Mouse (Mus musculus) CH12.LX (cell line): ENCODE results near the gene Il11ra1. TPM values are rescaled to one million over a fixed set of nuclear protein-coding genes. Genes with fewer than 3 reads are reported as not detected.

ENCODE experiments used
- DNase-seq: peaks from one replicate; pipeline ENCODE4 v3.0.0-alpha.2; 2013; ENCODE audit errors: extremely low read depth
- H3K27ac ChIP-seq: 2 replicates; pipeline ENCODE4 v1.5.1; 2012; ENCODE audit warnings: low read depth, mild to moderate bottlenecking, control low read depth, moderate library complexity; ENCODE audit not compliant: insufficient read depth
- H3K27me3 ChIP-seq: replicated peaks from 2 replicates; pipeline ENCODE3; 2012; ENCODE audit warnings: inconsistent platforms
- H3K36me3 ChIP-seq, 2 experiments: replicated peaks in 1 of 2; 2 replicates each; pipeline versions ENCODE3 to v1.6.1; 2012; ENCODE audit warnings: inconsistent platforms in 1 of 2, low read length in 1 of 2, mild to moderate bottlenecking in 1 of 2, mixed read lengths in 1 of 2, moderate library complexity in 1 of 2; ENCODE audit not compliant: control insufficient read depth in 1 of 2, insufficient read depth in 1 of 2
- H3K4me1 ChIP-seq, 2 experiments: 2 replicates each; pipeline ENCODE4 v1.6.1; 2012; ENCODE audit warnings: inconsistent platforms in 1 of 2, moderate library complexity in 1 of 2; ENCODE audit not compliant: insufficient read depth in 2 of 2, control insufficient read depth in 1 of 2
- H3K4me2 ChIP-seq: 2 replicates; pipeline ENCODE4 v1.6.1; 2012; ENCODE audit warnings: low read depth, mild to moderate bottlenecking, control low read depth; ENCODE audit not compliant: poor library complexity, insufficient read depth, severe bottlenecking
- H3K4me3 ChIP-seq, 3 experiments: fragments of 150-350 bp in 1 of 3; sonication (generic) in 1 of 3; replicated peaks in 1 of 3; 2 replicates each; pipeline versions ENCODE3 to v1.5.1; 2011 to 2012; ENCODE audit warnings: low read depth in 2 of 3, low read length in 2 of 3, mild to moderate bottlenecking in 2 of 3, moderate library complexity in 2 of 3, control low read depth in 1 of 3, improper control_type of control experiment in 1 of 3, inconsistent platforms in 1 of 3, mixed read lengths in 1 of 3; ENCODE audit not compliant: poor library complexity in 1 of 3
- H3K79me2 ChIP-seq: replicated peaks from 2 replicates; pipeline ENCODE4 v1.6.1; 2012; ENCODE audit warnings: mild to moderate bottlenecking, moderate library complexity; ENCODE audit not compliant: control insufficient read depth, poor library complexity, insufficient read depth, severe bottlenecking; ENCODE audit errors: extremely low read depth
- H3K9ac ChIP-seq: 2 replicates; pipeline ENCODE4 v1.6.1; 2012; ENCODE audit warnings: low read depth, mild to moderate bottlenecking, control low read depth, moderate library complexity; ENCODE audit not compliant: insufficient read depth
- H3K9me3 ChIP-seq: replicated peaks from 2 replicates; pipeline ENCODE3; 2012; ENCODE audit warnings: low read length, inconsistent platforms, mixed read lengths
- BHLHE40 ChIP-seq: IDR thresholded peaks from 2 replicates; pipeline ENCODE4 v1.6.1; 2011; ENCODE audit warnings: mild to moderate bottlenecking, low read depth, low read length, improper control_type of control experiment
- CHD1 ChIP-seq: IDR thresholded peaks from 2 replicates; pipeline ENCODE4 v1.6.1; 2012; ENCODE audit warnings: low read depth, low read length, improper control_type of control experiment, inconsistent platforms
- CTCF ChIP-seq, 2 experiments: IDR thresholded peaks in 1 of 2; conservative IDR thresholded peaks in 1 of 2; 2 replicates each; pipeline ENCODE4 v1.5.1; 2011 to 2012; ENCODE audit warnings: low read depth in 2 of 2, low read length in 2 of 2, improper control_type of control experiment in 1 of 2, inconsistent platforms in 1 of 2, mild to moderate bottlenecking in 1 of 2, moderate library complexity in 1 of 2
- E2F4 ChIP-seq: IDR thresholded peaks from 2 replicates; pipeline ENCODE4 v1.6.1; 2011; ENCODE audit warnings: low read depth, low read length, improper control_type of control experiment; ENCODE audit not compliant: insufficient replicate concordance
- ELF1 ChIP-seq: IDR thresholded peaks from 2 replicates; pipeline ENCODE4 v1.6.1; 2014; ENCODE audit warnings: low read depth, mild to moderate bottlenecking, inconsistent platforms, low read length, improper control_type of control experiment
- EP300 ChIP-seq: IDR thresholded peaks from 2 replicates; pipeline ENCODE4 v1.6.1; 2011; ENCODE audit warnings: low read length, improper control_type of control experiment
- IRF4 ChIP-seq: IDR thresholded peaks from 2 replicates; pipeline ENCODE4 v1.6.1; 2014; ENCODE audit warnings: low read depth, mild to moderate bottlenecking, inconsistent platforms, low read length, improper control_type of control experiment
- JUN ChIP-seq: IDR thresholded peaks from 2 replicates; pipeline ENCODE4 v1.6.1; 2011; ENCODE audit warnings: low read depth, mild to moderate bottlenecking, low read length, improper control_type of control experiment, moderate library complexity; ENCODE audit not compliant: insufficient read depth
- KAT2A ChIP-seq: IDR thresholded peaks from 2 replicates; pipeline ENCODE4 v1.6.1; 2012; ENCODE audit warnings: low read length, improper control_type of control experiment, inconsistent platforms; ENCODE audit not compliant: insufficient replicate concordance
- MAX ChIP-seq: IDR thresholded peaks from 2 replicates; pipeline ENCODE4 v1.6.1; 2011; ENCODE audit warnings: low read length, improper control_type of control experiment
- MAZ ChIP-seq: IDR thresholded peaks from 2 replicates; pipeline ENCODE4 v1.6.1; 2012; ENCODE audit warnings: low read depth, mild to moderate bottlenecking, inconsistent platforms, low read length, improper control_type of control experiment, moderate library complexity
- MXI1 ChIP-seq: IDR thresholded peaks from 2 replicates; pipeline ENCODE4 v1.6.1; 2011; ENCODE audit warnings: mild to moderate bottlenecking, low read depth, low read length, improper control_type of control experiment
- MYC ChIP-seq: IDR thresholded peaks from 2 replicates; pipeline ENCODE4 v1.6.1; 2011; ENCODE audit warnings: low read depth, mild to moderate bottlenecking, improper control_type of control experiment, low read length
- NELFE ChIP-seq: IDR thresholded peaks from 2 replicates; pipeline ENCODE4 v1.6.1; 2011; ENCODE audit warnings: low read depth, low read length, improper control_type of control experiment
- NRF1 ChIP-seq: IDR thresholded peaks from 2 replicates; pipeline ENCODE4 v1.6.1; 2014; ENCODE audit warnings: low read depth, mild to moderate bottlenecking, inconsistent platforms, low read length, improper control_type of control experiment, moderate library complexity
- POLR2A ChIP-seq: IDR thresholded peaks from 2 replicates; pipeline ENCODE4 v1.6.1; 2011; ENCODE audit warnings: low read depth, mild to moderate bottlenecking, improper control_type of control experiment, low read length
- POLR2AphosphoS2 ChIP-seq: IDR thresholded peaks from 2 replicates; pipeline ENCODE4 v1.6.1; 2011; ENCODE audit warnings: low read depth, low read length, improper control_type of control experiment
- RAD21 ChIP-seq: IDR thresholded peaks from 2 replicates; pipeline ENCODE4 v1.6.1; 2011; ENCODE audit warnings: low read depth, mild to moderate bottlenecking, low read length, improper control_type of control experiment, moderate library complexity
- RCOR1 ChIP-seq: conservative IDR thresholded peaks from 2 replicates; pipeline ENCODE4 v1.6.1; 2012; ENCODE audit warnings: low read depth, mild to moderate bottlenecking, inconsistent platforms, low read length, improper control_type of control experiment
- SIN3A ChIP-seq: IDR thresholded peaks from 2 replicates; pipeline ENCODE4 v1.6.1; 2012; ENCODE audit warnings: low read length, improper control_type of control experiment, inconsistent platforms
- SMC3 ChIP-seq: IDR thresholded peaks from 2 replicates; pipeline ENCODE4 v1.6.1; 2011; ENCODE audit warnings: low read depth, low read length, improper control_type of control experiment
- TBP ChIP-seq: conservative IDR thresholded peaks from 2 replicates; pipeline ENCODE4 v1.6.1; 2011; ENCODE audit warnings: low read depth, low read length, improper control_type of control experiment
- TCF12 ChIP-seq: IDR thresholded peaks from 2 replicates; pipeline ENCODE4 v1.6.1; 2014; ENCODE audit warnings: low read depth, mild to moderate bottlenecking, inconsistent platforms, low read length, improper control_type of control experiment
- USF1 ChIP-seq: IDR thresholded peaks from 2 replicates; pipeline ENCODE4 v1.6.1; 2014; ENCODE audit warnings: low read depth, mild to moderate bottlenecking, inconsistent platforms, low read length, improper control_type of control experiment
- USF2 ChIP-seq: conservative IDR thresholded peaks from 2 replicates; pipeline ENCODE4 v1.6.1; 2011; ENCODE audit warnings: low read depth, low read length, improper control_type of control experiment
- ZKSCAN1 ChIP-seq: IDR thresholded peaks from 2 replicates; pipeline ENCODE4 v1.6.1; 2012; ENCODE audit warnings: low read depth, inconsistent platforms, low read length, improper control_type of control experiment, borderline replicate concordance
- ZMIZ1 ChIP-seq: IDR thresholded peaks from 2 replicates; pipeline ENCODE4 v1.6.1; 2012; ENCODE audit warnings: low read depth, mild to moderate bottlenecking, inconsistent platforms, low read length, improper control_type of control experiment
- ZNF384 ChIP-seq: IDR thresholded peaks from 2 replicates; pipeline ENCODE4 v1.6.1; 2012; ENCODE audit warnings: low read depth, low read length, improper control_type of control experiment, inconsistent platforms
- dilution Hi-C: fragments of 300-500 bp; cut with MboI; formaldehyde crosslinking; loops from 2 replicates; pipeline ENCODE4 v1.14.3; 2020; ENCODE audit warnings: low sequenced_read_pairs; ENCODE audit not compliant: extremely low pct_unique_long_range_greater_than_20kb, extremely low pct_ligation_motif_present
- in situ Hi-C: fragments of 300-500 bp; cut with MboI; formaldehyde crosslinking; loops from 3 replicates; pipeline ENCODE4 v1.14.3; 2019; ENCODE audit warnings: low sequenced_read_pairs, low pct_ligation_motif_present, low pct_unique_long_range_greater_than_20kb, mixed read lengths
- polyA plus RNA-seq: library from polyadenylated mRNA; unstranded; fragments of >175 nt; gene quantifications from 2 replicates; pipeline ENCODE4 v1.2.1, GENCODE M21; 2012; ENCODE audit warnings: low read depth; ENCODE audit not compliant: insufficient read length
- total RNA-seq, 2 experiments: library from RNA; depleted of rRNA; stranded (reverse); fragments of 300-350 nt in 1 of 2; fragments of >200 nt in 1 of 2; gene quantifications; 2 replicates each; pipeline ENCODE4 v1.2.3; 2012 to 2014

The Il11ra1 gene
- total and polyA plus RNA-seq, 3 experiments = 1.3 to 4.8 (median 4.2) TPM

DNA sequence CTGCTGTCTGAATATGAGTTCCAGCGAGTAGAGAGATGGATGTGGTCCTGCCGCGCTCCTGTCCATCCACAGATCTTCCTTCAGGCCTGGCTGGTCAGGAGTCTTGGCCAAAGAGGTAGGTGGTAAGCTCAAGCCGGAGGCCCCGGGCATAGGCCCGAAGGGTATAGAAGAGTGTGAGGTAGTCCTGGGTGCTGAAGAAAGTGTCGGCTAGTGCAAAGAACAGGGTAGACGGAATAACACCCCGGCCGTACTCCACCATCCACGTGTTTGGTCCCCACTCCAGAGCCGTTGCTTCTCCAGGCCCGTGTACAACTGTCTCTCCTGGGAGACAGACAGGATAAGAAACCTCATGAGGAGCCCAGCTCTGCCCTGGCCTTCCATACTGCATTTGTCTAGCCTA is 39.5 kb downstream of the Il11ra1 start:
- 0 out of 2 replicates have a peak, but pooled peaks cover 8% of the 10 kb centered on the region for H3K79me2 ChIP-seq
- in situ Hi-C loops = no loop called here
- DNase-seq = no peak
- H3K36me3 ChIP-seq = peaks cover 13 to 19% of the 10 kb centered on the region in 2 experiments
- H3K27ac ChIP-seq = no peak overlapping the region
- H3K4me3 ChIP-seq = no peak overlapping the region
- H3K4me2 ChIP-seq = no peak overlapping the region
- TF ChIP-seq CTCF (conservative IDR thresholded peaks at IDR 0.05 in 1 of 2, IDR thresholded peaks at IDR 0.05 in 1 of 2; ENCODE audit: low read depth in 2 of 2, low read length in 2 of 2) = no peak
- TF ChIP-seq RCOR1 = no peak
- no peak for TF ChIP-seq ZNF384
- TF ChIP-seq BHLHE40 = no peak
- TF ChIP-seq E2F4 = no peak
- TF ChIP-seq JUN = no peak
- no peak for TF ChIP-seq ZMIZ1
- no peak for TF ChIP-seq SIN3A
- no peak for TF ChIP-seq USF2
- no peak for TF ChIP-seq RAD21
- no peak for TF ChIP-seq MAZ
- no peak for TF ChIP-seq IRF4
- no peak for TF ChIP-seq KAT2A
- H3K9me3 ChIP-seq = peaks cover 9% of the 10 kb centered on the region
- dilution Hi-C loops = no loop called here
- peaks cover 25% of the 10 kb centered on the region for H3K27me3 ChIP-seq
- peaks cover 8 to 15% of the 10 kb centered on the region in 2 experiments; a peak in 3 of 4 replicates for H3K4me1 ChIP-seq
- H3K9ac ChIP-seq = no peak overlapping the region

DNA sequence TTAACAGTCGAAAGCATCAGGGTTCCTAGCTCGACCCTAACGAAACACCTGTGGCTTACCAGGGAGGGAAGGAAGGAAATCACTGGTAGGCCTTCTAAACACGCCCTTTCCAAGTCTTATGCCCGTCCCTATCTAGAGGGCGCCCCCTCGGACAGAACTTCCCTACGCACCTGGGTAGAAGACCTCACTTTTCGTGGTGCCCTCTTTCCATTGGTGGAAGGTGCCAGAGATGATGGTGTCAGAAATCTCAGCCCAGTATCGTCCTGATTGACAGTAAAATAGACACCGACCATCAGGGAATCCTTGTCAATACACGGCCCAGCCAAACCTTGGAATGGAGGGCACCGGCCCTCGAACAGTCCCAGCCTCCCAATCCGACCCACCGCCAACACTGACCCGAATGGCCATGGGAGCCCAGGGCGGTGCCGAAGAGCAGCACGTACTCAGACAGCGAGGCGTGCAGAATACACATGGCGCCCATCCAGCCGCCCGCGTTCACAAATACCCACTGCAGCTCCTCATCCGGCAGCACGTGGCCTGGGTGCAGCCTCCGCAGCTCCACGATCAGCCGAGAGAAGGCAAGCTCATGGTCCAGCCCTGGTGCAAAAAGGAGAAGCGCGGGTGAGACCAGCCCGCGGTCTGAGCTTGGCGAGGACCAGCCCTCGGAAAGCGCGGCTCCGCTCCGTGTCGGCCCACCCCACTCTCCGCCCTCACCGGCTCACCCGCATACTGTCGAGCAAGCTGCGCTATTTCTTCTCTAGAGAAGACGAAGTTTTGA is 40.8 kb downstream of the Il11ra1 start:
- peak overlapping the region; percentile 62 for H3K4me2 ChIP-seq
- TF ChIP-seq SMC3 (no peak), EP300 (peak; percentile 24), TCF12 (peak; percentile 20; the same call in 1 of the 2 replicates), IRF4 (peak; percentile 24; the same call in 1 of the 2 replicates), TBP (no peak), CTCF (conservative IDR thresholded peaks at IDR 0.05 in 1 of 2, IDR thresholded peaks at IDR 0.05 in 1 of 2; ENCODE audit: low read depth in 2 of 2, low read length in 2 of 2) (peak in 1 of 2 experiments; percentile 49; a peak in 2 of 4 replicates), BHLHE40 (0 out of 2 replicates have a peak, but pooled peaks have one; percentile 14), ELF1 (no peak), POLR2A (no peak), MXI1 (peak; percentile 93), NELFE (0 out of 2 replicates have a peak, but pooled peaks have one; percentile 28), RAD21 (no peak; the same call in 1 of the 2 replicates), POLR2AphosphoS2 (no peak), MYC (peak; percentile 57; the same call in 1 of the 2 replicates), SIN3A (peak; percentile 54; the same call in 1 of the 2 replicates), MAX (peak; percentile 85; the same call in 1 of the 2 replicates), ZKSCAN1 (no peak), NRF1 (0 out of 2 replicates have a peak, but pooled peaks have one; percentile 17), USF1 (peak; percentile 15; the same call in 1 of the 2 replicates), CHD1 (0 out of 2 replicates have a peak, but pooled peaks have one; percentile 9)
- peak overlapping the region; percentile 63 to 89 (median 87) for H3K4me3 ChIP-seq
- peak; percentile 76 for DNase-seq
- H3K4me1 ChIP-seq = peaks cover 8 to 15% of the 10 kb centered on the region in 2 experiments; a peak in 3 of 4 replicates
- H3K27me3 ChIP-seq = peaks cover 25% of the 10 kb centered on the region
- 0 out of 2 replicates have a peak, but pooled peaks cover 8% of the 10 kb centered on the region for H3K79me2 ChIP-seq
- H3K36me3 ChIP-seq = peaks cover 13 to 19% of the 10 kb centered on the region in 2 experiments
- in situ Hi-C loops = no loop called here
- H3K9me3 ChIP-seq = peaks cover 6% of the 10 kb centered on the region
- dilution Hi-C loops = no loop called here
- H3K9ac ChIP-seq = peak overlapping the region; percentile 47
- H3K27ac ChIP-seq = peak overlapping the region; percentile 46
